Mouse (Mus musculus): Measurements from ENCODE around the gene Stxbp2.
"Not testable (repeated sequence)": the region's sequence is repeated elsewhere in the genome, so short reads cannot be mapped to it uniquely, and the experiment has no call there.

Gene Stxbp2

GRCm38 (mm10) chr8:3630647-3631477 lies at the start of gene Stxbp2:
Stxbp2 (plus strand) TSS chr8:3630955.
- DNase-seq: peak; percentile 87

GRCm38 (mm10) chr8:3581961-3582360 lies 48.8 kb upstream of the Stxbp2 start:
- not testable (repeated sequence) for DNase-seq

GRCm38 (mm10) chr8:3586452-3586851 lies 44.3 kb upstream of the Stxbp2 start:
- DNase-seq: no peak

- no peak for DNase-seq
Observed at GRCm38 (mm10) chr8:3586993-3587390, 43.8 kb upstream of the Stxbp2 start, which contains the start of gene Camsap3. Camsap3 (plus strand) TSS chr8:3587293.

GRCm38 (mm10) chr8:3587391-3588257 lies 43.1 kb upstream of the Stxbp2 start:
- peak; percentile 86 for DNase-seq

- no peak for DNase-seq
Observed at GRCm38 (mm10) chr8:3588258-3588633, 42.5 kb upstream of the Stxbp2 start.

GRCm38 (mm10) chr8:3593470-3593869 lies 37.3 kb upstream of the Stxbp2 start:
- peak; percentile 42 for DNase-seq

GRCm38 (mm10) chr8:3594466-3594865 lies 36.3 kb upstream of the Stxbp2 start:
- DNase-seq: no peak

GRCm38 (mm10) chr8:3598054-3598453 lies 32.7 kb upstream of the Stxbp2 start:
- DNase-seq: no peak

GRCm38 (mm10) chr8:3599219-3599618 lies 31.5 kb upstream of the Stxbp2 start:
- DNase-seq: no peak

- DNase-seq: no peak
Observed at GRCm38 (mm10) chr8:3600401-3600800, 30.4 kb upstream of the Stxbp2 start.

GRCm38 (mm10) chr8:3603439-3603838 lies 27.3 kb upstream of the Stxbp2 start:
- DNase-seq: no peak

- peak; percentile 36 for DNase-seq
Observed at GRCm38 (mm10) chr8:3606593-3606992, 24.2 kb upstream of the Stxbp2 start.

GRCm38 (mm10) chr8:3607822-3608221 lies 22.9 kb upstream of the Stxbp2 start:
- no peak for DNase-seq

GRCm38 (mm10) chr8:3609046-3609815 lies 21.5 kb upstream of the Stxbp2 start:
- peak; percentile 62 for DNase-seq

GRCm38 (mm10) chr8:3609816-3610150 lies 21.0 kb upstream of the Stxbp2 start:
- DNase-seq: peak; percentile 78

GRCm38 (mm10) chr8:3621199-3621970 lies 9.4 kb upstream of the Stxbp2 start, which contains the start of the genes Xab2 and Pet100:
Xab2 (minus strand) TSS chr8:3621316.
Pet100 (plus strand) TSS chr8:3621548.
- peak; percentile 98 for DNase-seq

GRCm38 (mm10) chr8:3622119-3622518 lies 8.6 kb upstream of the Stxbp2 start:
- no peak for DNase-seq

GRCm38 (mm10) chr8:3625445-3625844 lies 5.3 kb upstream of the Stxbp2 start, which contains the start of gene Pcp2:
Pcp2 (minus strand) TSS chr8:3625545.
- no peak for DNase-seq

GRCm38 (mm10) chr8:3626971-3627370 lies 3.8 kb upstream of the Stxbp2 start:
- DNase-seq: no peak

GRCm38 (mm10) chr8:3628014-3628413 lies 2.7 kb upstream of the Stxbp2 start:
- peak; percentile 49 for DNase-seq

GRCm38 (mm10) chr8:3631478-3631875 lies 722 bp downstream of the Stxbp2 start:
- no peak for DNase-seq

All from kidney, adult 18-20 months (tissue).